Mouse (Mus musculus): ENCODE data around the gene Tfdp2. TPM values are rescaled to one million over a fixed set of nuclear protein-coding genes. Genes with fewer than 3 reads are reported as not detected.

Gene Tfdp2
- polyA plus RNA-seq, 1 experiment from 2014 or later = 36.8 TPM

- no peaks in the 10 kb centered on the region for H3K27me3 ChIP-seq (ENCODE audit: control insufficient read depth, insufficient read depth, low read length)
- H3K4me3 ChIP-seq (replicated peaks; ENCODE audit: low read depth, low read length) = no peak overlapping the region
- no peak for DNase-seq
- H3K9ac ChIP-seq (replicated peaks; ENCODE audit: low read length) = no peak overlapping the region
- H3K36me3 ChIP-seq (ENCODE audit: control insufficient read depth, insufficient read depth, low read length) = no peaks in the 10 kb centered on the region
- no peaks in the 10 kb centered on the region for H3K9me3 ChIP-seq (ENCODE audit: control insufficient read depth, low read length)
- ATAC-seq (ENCODE audit: low FRiP score, low TSS enrichment) = no peak
- peaks cover 11% of the 10 kb centered on the region for H3K4me1 ChIP-seq (ENCODE audit: control insufficient read depth, insufficient read depth, low read length)
- H3K4me2 ChIP-seq (ENCODE audit: low read length) = no peak overlapping the region
- 95% methylated on average over 6 of the region's 6 CpGs for WGBS
- H3K27ac ChIP-seq (replicated peaks; ENCODE audit: low read depth, low read length) = no peak overlapping the region
Measured at GRCm38 (mm10) chr9:96261980-96262379, 65.9 kb downstream of the Tfdp2 start.

- H3K27ac ChIP-seq (replicated peaks; ENCODE audit: low read depth, low read length) = no peak overlapping the region
- no peak overlapping the region for H3K4me3 ChIP-seq (replicated peaks; ENCODE audit: low read depth, low read length)
- no peaks in the 10 kb centered on the region for H3K9me3 ChIP-seq (ENCODE audit: control insufficient read depth, low read length)
- 82% methylated on average over 6 of the region's 6 CpGs for WGBS
- no peaks in the 10 kb centered on the region for H3K4me1 ChIP-seq (ENCODE audit: control insufficient read depth, insufficient read depth, low read length)
- H3K4me2 ChIP-seq (ENCODE audit: low read length) = no peak overlapping the region
- no peaks in the 10 kb centered on the region for H3K36me3 ChIP-seq (ENCODE audit: control insufficient read depth, insufficient read depth, low read length)
- DNase-seq (no peak), ATAC-seq (ENCODE audit: low FRiP score, low TSS enrichment) (no peak)
- no peaks in the 10 kb centered on the region for H3K27me3 ChIP-seq (ENCODE audit: control insufficient read depth, insufficient read depth, low read length)
- H3K9ac ChIP-seq (replicated peaks; ENCODE audit: low read length) = no peak overlapping the region
Measured at GRCm38 (mm10) chr9:96266793-96267558, 70.9 kb downstream of the Tfdp2 start.

- Histone ChIP-seq H3K9ac (replicated peaks; ENCODE audit: low read length) (no peak overlapping the region), H3K4me3 (replicated peaks; ENCODE audit: low read depth, low read length) (no peak overlapping the region), H3K36me3 (ENCODE audit: control insufficient read depth, insufficient read depth, low read length) (no peaks in the 10 kb centered on the region), H3K27me3 (ENCODE audit: control insufficient read depth, insufficient read depth, low read length) (no peaks in the 10 kb centered on the region), H3K9me3 (ENCODE audit: control insufficient read depth, low read length) (no peaks in the 10 kb centered on the region), H3K27ac (replicated peaks; ENCODE audit: low read depth, low read length) (no peak overlapping the region), H3K4me1 (ENCODE audit: control insufficient read depth, insufficient read depth, low read length) (no peaks in the 10 kb centered on the region), H3K4me2 (ENCODE audit: low read length) (no peak overlapping the region)
- 75% methylated on average over 1 of the region's 1 CpGs for WGBS
- no peak for ATAC-seq (ENCODE audit: low FRiP score, low TSS enrichment)
- no peak for DNase-seq
Measured at GRCm38 (mm10) chr9:96267559-96267948, 71.5 kb downstream of the Tfdp2 start.

- DNase-seq (no peak), ATAC-seq (ENCODE audit: low FRiP score, low TSS enrichment) (no peak)
- Histone ChIP-seq H3K9ac (replicated peaks; ENCODE audit: low read length) (no peak overlapping the region), H3K9me3 (ENCODE audit: control insufficient read depth, low read length) (no peaks in the 10 kb centered on the region), H3K4me1 (ENCODE audit: control insufficient read depth, insufficient read depth, low read length) (no peaks in the 10 kb centered on the region), H3K27ac (replicated peaks; ENCODE audit: low read depth, low read length) (no peak overlapping the region), H3K27me3 (ENCODE audit: control insufficient read depth, insufficient read depth, low read length) (no peaks in the 10 kb centered on the region), H3K36me3 (ENCODE audit: control insufficient read depth, insufficient read depth, low read length) (no peaks in the 10 kb centered on the region), H3K4me3 (replicated peaks; ENCODE audit: low read depth, low read length) (no peak overlapping the region), H3K4me2 (ENCODE audit: low read length) (no peak overlapping the region)
- WGBS = 95% methylated on average over 2 of the region's 2 CpGs
Measured at GRCm38 (mm10) chr9:96269726-96270125, 73.7 kb downstream of the Tfdp2 start.

- Histone ChIP-seq H3K27ac (replicated peaks; ENCODE audit: low read depth, low read length) (no peak overlapping the region), H3K4me1 (ENCODE audit: control insufficient read depth, insufficient read depth, low read length) (no peaks in the 10 kb centered on the region), H3K4me2 (ENCODE audit: low read length) (no peak overlapping the region), H3K4me3 (replicated peaks; ENCODE audit: low read depth, low read length) (no peak overlapping the region), H3K27me3 (ENCODE audit: control insufficient read depth, insufficient read depth, low read length) (no peaks in the 10 kb centered on the region), H3K36me3 (ENCODE audit: control insufficient read depth, insufficient read depth, low read length) (0 out of 2 replicates have a peak, but pooled peaks cover 3% of the 10 kb centered on the region), H3K9me3 (ENCODE audit: control insufficient read depth, low read length) (no peaks in the 10 kb centered on the region), H3K9ac (replicated peaks; ENCODE audit: low read length) (no peak overlapping the region)
- ATAC-seq (ENCODE audit: low FRiP score, low TSS enrichment) = no peak
- no peak for DNase-seq
Measured at GRCm38 (mm10) chr9:96275543-96275942, 79.5 kb downstream of the Tfdp2 start.

GRCm38 (mm10) chr9:96281497-96281896 lies 85.4 kb downstream of the Tfdp2 start:
- no peaks in the 10 kb centered on the region for H3K4me1 ChIP-seq (ENCODE audit: control insufficient read depth, insufficient read depth, low read length)
- no peak overlapping the region for H3K4me3 ChIP-seq (replicated peaks; ENCODE audit: low read depth, low read length)
- H3K36me3 ChIP-seq (ENCODE audit: control insufficient read depth, insufficient read depth, low read length) = no peaks in the 10 kb centered on the region
- H3K9me3 ChIP-seq (ENCODE audit: control insufficient read depth, low read length) = no peaks in the 10 kb centered on the region
- H3K9ac ChIP-seq (replicated peaks; ENCODE audit: low read length) = no peak overlapping the region
- ATAC-seq (ENCODE audit: low FRiP score, low TSS enrichment) (no peak), DNase-seq (peak; percentile 51)
- no peak overlapping the region for H3K4me2 ChIP-seq (ENCODE audit: low read length)
- H3K27ac ChIP-seq (replicated peaks; ENCODE audit: low read depth, low read length) = no peak overlapping the region
- no peaks in the 10 kb centered on the region for H3K27me3 ChIP-seq (ENCODE audit: control insufficient read depth, insufficient read depth, low read length)
- 70% methylated on average over 3 of the region's 3 CpGs for WGBS

GRCm38 (mm10) chr9:96282082-96282481 lies 86.0 kb downstream of the Tfdp2 start:
- Histone ChIP-seq H3K4me3 (replicated peaks; ENCODE audit: low read depth, low read length) (no peak overlapping the region), H3K27ac (replicated peaks; ENCODE audit: low read depth, low read length) (no peak overlapping the region), H3K36me3 (ENCODE audit: control insufficient read depth, insufficient read depth, low read length) (no peaks in the 10 kb centered on the region), H3K9ac (replicated peaks; ENCODE audit: low read length) (no peak overlapping the region), H3K27me3 (ENCODE audit: control insufficient read depth, insufficient read depth, low read length) (no peaks in the 10 kb centered on the region), H3K4me2 (ENCODE audit: low read length) (no peak overlapping the region), H3K9me3 (ENCODE audit: control insufficient read depth, low read length) (no peaks in the 10 kb centered on the region), H3K4me1 (ENCODE audit: control insufficient read depth, insufficient read depth, low read length) (no peaks in the 10 kb centered on the region)
- WGBS = 94% methylated on average over 3 of the region's 3 CpGs
- DNase-seq (no peak), ATAC-seq (ENCODE audit: low FRiP score, low TSS enrichment) (no peak)

GRCm38 (mm10) chr9:96284916-96285315 lies 88.8 kb downstream of the Tfdp2 start:
- H3K9ac ChIP-seq (replicated peaks; ENCODE audit: low read length) = no peak overlapping the region
- no peak overlapping the region for H3K4me3 ChIP-seq (replicated peaks; ENCODE audit: low read depth, low read length)
- 41% methylated on average over 1 of the region's 1 CpGs for WGBS
- no peaks in the 10 kb centered on the region for H3K4me1 ChIP-seq (ENCODE audit: control insufficient read depth, insufficient read depth, low read length)
- no peak overlapping the region for H3K4me2 ChIP-seq (ENCODE audit: low read length)
- H3K36me3 ChIP-seq (ENCODE audit: control insufficient read depth, insufficient read depth, low read length) = peaks cover 9% of the 10 kb centered on the region
- ATAC-seq (ENCODE audit: low FRiP score, low TSS enrichment) (no peak), DNase-seq (peak; percentile 78)
- H3K9me3 ChIP-seq (ENCODE audit: control insufficient read depth, low read length) = no peaks in the 10 kb centered on the region
- no peak overlapping the region for H3K27ac ChIP-seq (replicated peaks; ENCODE audit: low read depth, low read length)
- H3K27me3 ChIP-seq (ENCODE audit: control insufficient read depth, insufficient read depth, low read length) = no peaks in the 10 kb centered on the region

- Histone ChIP-seq H3K27ac (replicated peaks; ENCODE audit: low read depth, low read length) (no peak overlapping the region), H3K36me3 (ENCODE audit: control insufficient read depth, insufficient read depth, low read length) (peaks cover 34% of the 10 kb centered on the region), H3K4me3 (replicated peaks; ENCODE audit: low read depth, low read length) (no peak overlapping the region), H3K9ac (replicated peaks; ENCODE audit: low read length) (no peak overlapping the region), H3K4me2 (ENCODE audit: low read length) (no peak overlapping the region), H3K27me3 (ENCODE audit: control insufficient read depth, insufficient read depth, low read length) (no peaks in the 10 kb centered on the region), H3K9me3 (ENCODE audit: control insufficient read depth, low read length) (no peaks in the 10 kb centered on the region), H3K4me1 (ENCODE audit: control insufficient read depth, insufficient read depth, low read length) (no peaks in the 10 kb centered on the region)
- DNase-seq = no peak
- WGBS = 98% methylated on average over 7 of the region's 7 CpGs
- ATAC-seq (ENCODE audit: low FRiP score, low TSS enrichment) = no peak
Measured at GRCm38 (mm10) chr9:96292144-96292543, 96.1 kb downstream of the Tfdp2 start.
